Mouse (Mus musculus): ENCODE data around the gene Atp5k.
A peak's percentile ranks its signal among the peaks of the same experiment; 100 is the strongest.

Gene Atp5k

DNA sequence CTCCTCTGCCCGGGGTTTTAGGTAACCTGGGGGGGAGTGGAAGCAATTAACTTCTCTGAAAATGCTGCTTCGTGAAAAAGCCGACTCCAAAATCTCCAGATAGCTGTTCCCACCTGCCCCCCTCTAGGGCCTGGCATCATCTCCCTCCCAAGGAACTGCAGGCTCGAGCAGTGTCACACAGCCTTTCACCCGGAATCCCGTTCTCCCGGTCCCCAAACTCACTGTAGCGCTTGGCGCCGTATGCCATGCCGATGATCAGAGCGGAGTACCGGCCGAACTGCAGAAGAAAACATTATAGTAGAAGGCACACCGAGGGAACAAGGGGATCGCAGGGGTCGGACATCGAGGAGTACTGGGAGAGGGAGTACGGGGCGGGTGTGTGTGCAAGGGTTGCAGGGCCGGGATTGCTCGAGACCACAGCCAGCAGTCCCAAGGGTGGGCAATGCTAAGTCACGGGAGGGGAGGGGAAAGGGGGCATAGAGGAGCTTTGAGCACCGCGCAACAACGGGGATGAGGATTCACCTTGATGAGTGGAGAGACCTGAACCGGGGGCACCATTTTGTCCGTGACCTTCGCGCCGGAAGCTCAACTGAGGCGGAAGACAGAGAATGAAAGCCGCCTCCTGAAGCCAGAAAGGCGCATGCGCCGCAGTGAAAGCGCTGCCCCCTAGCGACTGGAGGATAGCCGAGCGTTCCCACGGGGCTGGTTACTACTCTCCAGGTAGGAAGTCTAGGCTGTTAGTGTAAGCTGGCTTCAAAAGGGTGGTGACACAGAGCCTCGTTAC lies at the start of gene Atp5k:
TSS of gene Atp5k (minus strand) at position 645 of the 784 bp plus-strand sequence.
- peak; percentile 88 for DNase-seq (ENCODE audit: low read depth, low spot score)

DNA sequence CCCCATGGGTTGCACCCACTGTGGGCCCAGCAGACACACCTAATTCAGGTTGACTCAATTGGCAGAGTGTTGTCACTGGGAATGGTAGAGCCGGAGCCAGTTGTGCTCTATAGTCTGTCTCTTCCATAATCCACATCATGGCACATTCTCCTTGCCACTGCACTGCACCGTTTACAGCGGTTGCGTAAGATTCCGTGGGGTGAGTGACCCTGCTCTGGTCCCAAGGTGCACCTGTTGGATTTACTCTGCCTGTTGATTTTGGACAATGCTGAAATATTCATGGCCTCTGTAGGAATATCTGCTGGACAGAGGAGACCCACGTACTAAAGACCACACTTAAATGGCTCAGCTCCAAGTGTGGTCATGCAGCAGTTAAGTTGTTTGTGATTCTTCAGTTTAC lies 48.8 kb upstream of the Atp5k start:
- DNase-seq (ENCODE audit: low read depth, low spot score) = no peak

DNA sequence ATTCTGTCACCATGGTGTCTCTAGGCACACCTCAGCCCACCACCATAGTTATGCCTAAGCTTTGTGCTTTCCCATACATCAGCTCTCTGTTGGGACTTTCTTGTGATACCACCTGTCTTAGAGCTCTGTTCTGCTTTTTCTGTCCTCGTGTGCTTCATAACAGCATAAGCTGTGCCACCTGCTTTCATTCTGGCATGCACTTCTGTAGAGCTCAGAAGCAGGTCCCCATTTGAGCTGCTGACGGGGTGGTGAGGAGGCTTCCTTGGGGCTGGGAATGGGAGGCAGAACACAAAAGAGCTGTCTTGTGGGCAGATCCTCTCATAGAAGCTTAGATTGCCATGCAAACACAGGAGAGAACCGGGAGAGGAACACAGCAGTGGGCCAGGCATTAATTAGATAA lies 41.7 kb upstream of the Atp5k start:
- no peak for DNase-seq (ENCODE audit: low read depth, low spot score)

DNA sequence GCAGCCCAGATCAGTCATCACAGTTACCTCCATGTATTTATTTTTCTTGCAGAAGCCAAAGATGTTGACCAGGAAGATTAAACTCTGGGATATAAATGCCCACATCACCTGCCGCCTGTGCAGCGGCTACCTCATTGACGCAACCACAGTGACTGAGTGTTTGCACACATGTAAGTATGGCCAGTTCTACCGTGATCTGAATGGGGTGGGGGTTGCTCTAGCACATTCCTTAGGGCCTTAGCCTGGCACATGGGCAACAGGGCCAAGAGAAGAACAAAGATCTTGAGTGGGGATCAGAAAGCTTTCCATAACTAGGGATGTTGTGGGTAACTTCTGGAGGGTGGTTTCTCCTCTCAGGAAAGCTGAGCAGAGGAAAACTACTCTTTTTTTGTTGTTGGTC lies 39.5 kb upstream of the Atp5k start:
- no peak for DNase-seq (ENCODE audit: low read depth, low spot score)

DNA sequence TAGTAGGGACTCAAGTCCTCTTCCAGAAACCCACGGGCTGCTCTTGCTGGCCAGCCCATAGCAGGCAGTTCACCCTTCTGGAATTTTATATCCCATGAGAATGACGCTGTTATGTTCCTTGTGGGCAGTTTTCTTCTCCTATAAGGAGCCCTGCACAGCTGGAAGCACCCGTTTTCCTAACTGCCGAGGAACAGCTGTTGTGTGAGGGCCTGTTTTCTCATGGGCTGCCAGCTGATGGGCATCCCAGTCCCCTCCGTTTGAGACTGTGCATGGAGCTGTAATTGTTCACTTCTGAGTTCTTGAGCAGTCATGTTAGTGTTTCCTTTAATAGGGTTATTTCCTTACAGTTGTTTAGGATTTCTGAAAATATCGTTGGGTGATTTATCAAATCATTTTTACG lies 35.4 kb upstream of the Atp5k start:
- no peak for DNase-seq (ENCODE audit: low read depth, low spot score)

DNA sequence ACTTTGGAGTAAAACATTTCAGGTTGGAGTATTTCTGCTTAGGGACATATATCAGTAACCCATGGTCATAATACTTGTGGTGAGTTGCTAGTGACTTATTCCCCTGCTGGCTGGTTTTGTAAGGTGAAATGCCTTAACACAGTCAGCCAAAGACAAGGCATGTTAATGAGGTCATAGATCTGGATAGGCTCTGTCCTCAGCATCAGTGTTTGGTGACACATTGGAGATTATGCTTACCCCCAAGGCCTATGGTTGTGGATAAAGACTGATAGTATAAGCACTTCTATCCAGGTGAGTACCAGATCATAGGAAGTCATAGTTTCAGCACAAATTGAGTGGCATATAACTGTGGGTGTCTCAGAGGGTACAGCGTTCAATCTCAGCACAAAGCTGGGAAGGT lies 32.4 kb upstream of the Atp5k start:
- no peak for DNase-seq (ENCODE audit: low read depth, low spot score)

DNA sequence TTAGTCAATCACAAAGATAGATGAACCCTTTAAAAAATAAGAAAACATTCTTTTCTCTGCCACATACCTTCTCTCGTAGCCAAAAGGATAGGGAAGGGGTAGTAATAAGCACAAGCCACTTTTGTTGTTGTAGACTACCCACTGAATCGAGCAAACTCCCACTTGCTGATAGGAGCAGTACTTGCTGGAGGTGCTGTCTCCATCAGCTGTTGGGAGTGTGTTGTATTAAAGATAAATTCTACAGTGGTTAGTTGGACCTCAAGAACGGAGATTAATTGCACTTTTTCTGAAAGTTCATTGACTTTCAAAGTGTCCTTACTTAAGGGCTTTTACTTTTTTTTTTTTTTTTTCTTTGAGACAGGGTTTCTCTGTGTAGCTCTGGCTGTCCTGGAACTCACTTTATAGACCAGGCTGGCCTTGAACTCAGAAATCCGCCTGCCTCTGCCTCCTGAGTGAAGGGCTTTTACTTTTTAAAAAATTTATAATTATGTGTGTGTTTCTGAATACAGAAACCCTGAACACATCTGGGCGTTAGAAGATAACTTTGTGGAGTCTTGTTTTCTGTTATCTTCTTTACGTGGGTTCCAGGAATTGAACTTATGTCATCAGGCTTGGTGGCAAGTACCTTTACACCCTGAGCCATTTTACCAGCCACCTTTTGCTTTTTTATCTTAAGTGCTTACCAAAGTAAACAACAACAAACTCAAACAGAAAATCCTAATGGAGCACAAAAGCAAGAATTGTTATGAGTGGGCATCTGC lies 31.1 kb upstream of the Atp5k start:
- no peak for DNase-seq (ENCODE audit: low read depth, low spot score)

DNA sequence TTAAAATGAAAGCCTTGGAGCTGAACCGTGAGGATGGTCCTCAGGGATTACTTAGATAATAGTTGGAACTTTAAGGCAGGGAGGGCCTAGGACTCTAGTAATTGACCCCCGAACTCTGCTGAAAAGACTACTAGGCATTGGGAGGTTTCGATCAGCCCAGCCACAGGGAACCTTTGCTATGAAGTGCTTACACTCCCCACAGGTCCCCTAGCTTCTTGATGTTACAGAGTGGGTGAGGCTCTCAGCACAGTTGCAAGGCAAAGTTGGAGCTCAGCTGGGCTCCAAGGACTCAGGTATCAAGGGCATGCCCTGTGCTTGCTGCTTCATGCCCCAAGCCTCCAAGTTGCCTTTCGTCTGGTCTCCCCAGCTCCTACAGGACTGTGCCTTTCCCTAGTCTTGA lies 28.2 kb upstream of the Atp5k start:
- no peak for DNase-seq (ENCODE audit: low read depth, low spot score)

DNA sequence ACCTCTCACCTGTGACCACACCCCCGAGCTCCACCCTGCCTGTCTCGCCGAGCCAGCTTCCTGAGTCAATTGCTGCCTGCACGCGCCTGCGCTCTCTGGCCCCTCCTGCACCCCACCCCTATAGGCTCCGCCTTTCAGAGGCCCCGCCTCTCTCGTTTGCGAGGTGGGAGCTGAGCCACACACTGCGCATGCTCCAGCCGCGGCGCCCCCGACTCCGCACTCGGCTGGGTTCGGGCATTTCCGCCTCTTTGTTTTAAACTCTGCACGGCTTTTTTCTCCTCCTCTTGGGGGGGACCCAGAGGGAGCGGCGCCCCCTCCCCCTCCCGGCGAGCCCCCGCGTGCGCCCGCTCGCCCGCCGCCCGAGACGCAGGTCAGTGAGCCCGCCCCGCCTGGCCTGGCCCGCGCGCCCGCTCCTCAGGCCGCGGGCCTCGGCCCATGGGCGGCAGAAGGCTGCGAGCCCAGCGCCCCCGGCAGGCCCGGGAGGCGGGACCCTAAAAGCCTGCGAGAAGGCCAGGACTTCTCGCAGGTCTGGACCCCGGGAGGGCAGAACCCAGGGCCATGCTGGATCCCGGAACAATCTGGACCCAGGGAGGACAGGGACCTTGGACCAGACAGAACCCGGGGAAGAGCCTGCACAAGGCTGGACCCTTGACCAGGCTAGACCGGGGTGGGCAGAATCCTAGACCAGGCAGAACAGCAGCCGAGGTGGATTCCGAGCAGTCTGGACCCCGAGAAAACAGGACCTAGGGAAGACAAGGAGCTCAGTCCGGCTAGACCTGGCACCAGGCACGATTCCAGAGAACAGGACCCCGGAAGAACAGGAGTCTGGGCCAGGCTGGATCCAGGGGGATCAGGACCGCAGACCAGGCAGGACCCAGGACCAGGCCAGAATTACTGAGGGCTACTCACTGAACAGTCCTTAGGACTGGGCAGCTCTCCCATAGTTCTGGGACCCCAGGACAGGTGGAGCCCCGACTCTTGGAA lies 27.1 kb upstream of the Atp5k start, which contains the start of gene Pcgf3:
TSS of gene Pcgf3 (plus strand) at position 151 of the 984 bp plus-strand sequence.
- DNase-seq (ENCODE audit: low read depth, low spot score) = peak; percentile 93

DNA sequence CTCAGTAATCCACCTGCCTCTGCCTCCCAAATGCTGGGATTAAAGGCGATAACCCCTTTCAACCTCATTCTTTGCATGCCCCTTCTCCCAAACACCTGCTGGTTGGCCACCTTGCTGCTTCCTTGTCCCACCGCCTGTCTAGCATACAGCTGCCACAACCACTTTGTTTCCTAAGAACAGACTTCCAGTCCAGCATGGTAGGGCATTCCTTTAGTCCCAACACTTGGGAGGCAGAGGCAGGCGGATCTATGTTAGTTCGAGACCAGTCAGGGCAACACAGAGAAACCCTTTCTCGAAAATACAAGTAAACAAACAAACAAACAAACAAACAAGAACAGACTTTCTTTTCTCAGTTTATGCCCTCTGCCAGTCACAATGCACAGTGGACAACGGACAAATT lies 26.2 kb upstream of the Atp5k start:
- no peak for DNase-seq (ENCODE audit: low read depth, low spot score)

DNA sequence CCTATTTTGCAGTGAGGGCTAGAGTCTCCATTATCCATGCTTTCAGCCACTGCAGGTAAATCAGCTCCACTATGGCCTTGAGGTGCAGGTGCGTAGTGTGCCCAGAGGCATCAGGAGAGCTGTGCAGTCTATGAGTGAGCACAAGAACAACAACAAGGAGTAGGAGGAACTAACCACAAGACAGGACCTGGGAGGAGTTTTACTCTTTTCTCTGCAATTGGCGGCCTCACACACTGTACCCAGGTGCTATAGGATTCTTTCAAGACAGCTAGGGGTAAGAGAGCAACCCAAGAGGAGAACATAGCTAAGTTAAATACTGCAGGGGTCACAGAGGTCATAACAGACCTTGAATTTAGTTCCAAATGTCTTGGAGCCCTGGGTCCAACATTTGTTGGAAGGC lies 24.5 kb upstream of the Atp5k start:
- no peak for DNase-seq (ENCODE audit: low read depth, low spot score)

DNA sequence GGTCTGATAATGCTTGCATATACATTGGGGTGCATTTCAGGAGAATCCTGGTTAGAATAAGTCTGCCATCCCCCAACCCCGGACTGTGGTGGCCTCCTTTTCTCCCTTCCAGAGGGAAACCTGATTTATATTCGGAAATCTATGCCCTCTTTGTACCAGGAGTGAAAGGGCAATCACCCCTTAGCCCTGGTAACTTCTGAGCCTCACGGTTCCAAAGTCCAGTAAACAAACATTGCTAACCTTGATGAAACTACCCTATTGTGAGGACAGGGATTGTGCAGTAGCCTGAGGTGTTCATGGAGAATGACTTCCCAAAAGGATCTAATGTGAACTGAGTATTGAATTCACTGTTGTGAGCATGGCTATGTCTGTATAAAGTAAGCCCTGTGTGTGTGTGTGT lies 19.8 kb upstream of the Atp5k start:
- DNase-seq (ENCODE audit: low read depth, low spot score) = no peak

DNA sequence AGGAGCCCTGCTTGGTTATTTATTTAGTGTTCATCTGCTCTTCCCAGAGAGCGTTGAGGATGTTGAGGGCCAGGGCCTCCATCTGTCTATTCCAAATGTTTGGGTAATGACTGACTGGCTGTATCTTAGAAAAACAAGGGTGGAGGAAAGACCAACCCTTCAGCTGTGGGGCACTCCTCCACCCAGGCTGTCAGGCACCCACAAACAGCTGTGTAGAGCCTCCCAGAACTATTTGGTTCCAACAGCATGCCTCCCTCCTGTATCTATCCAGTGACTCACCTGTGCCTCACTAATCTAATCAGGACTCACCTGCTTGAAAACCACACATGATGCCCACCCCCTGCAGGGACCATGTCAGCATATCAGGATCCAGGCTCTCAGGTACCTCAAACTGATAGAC lies 18.2 kb upstream of the Atp5k start:
- no peak for DNase-seq (ENCODE audit: low read depth, low spot score)

DNA sequence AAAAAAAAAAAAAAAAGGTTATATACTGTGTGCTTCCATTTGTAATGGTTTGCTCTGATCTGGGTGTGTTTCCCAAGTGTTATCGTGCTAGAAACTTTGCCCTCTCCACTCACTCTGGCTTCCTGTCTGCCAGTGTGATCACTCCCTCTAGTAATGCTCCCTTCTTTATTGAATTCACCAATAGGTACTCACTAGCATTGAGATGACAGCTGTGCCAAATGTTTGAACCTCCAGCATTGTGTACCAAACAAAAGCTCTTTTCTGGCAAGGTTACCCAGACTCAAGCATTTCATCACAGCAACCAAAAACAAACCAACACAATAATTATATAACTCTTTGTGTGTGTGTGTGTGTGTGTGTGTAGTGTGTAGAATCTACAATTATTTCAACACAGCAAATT lies 17.4 kb upstream of the Atp5k start:
- DNase-seq (ENCODE audit: low read depth, low spot score) = no peak

DNA sequence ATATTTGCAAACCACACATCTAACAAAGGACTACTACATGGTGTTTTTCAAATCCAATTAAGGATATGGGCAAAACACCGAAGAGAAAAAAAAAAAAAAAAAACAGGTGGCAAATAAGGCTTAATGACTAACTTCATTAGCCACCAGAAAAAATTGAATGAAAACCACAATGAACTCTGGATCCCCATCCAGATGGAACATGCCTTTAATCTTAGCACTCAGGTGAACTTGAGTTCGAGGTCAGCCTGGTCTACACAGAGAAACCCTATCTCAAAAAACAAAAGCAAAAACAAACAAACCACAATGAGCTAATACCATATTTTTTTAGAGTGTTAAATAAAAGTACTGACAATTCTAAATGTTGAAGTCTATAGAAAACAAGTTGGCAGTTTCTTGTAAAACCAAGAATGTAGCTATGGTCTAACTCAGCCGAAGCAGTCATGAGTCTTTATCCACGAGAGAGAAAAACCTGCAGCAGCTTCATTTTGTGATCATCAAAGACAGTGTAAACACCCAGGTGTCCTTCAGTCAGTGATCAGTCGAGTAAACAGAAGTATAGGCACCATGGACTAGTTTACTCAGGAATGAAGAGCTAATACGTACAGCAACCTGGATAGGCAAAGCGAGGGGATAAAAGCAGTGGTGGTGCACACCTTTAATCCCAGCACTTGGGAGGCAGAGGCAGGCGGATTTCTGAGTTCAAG lies 16.7 kb upstream of the Atp5k start:
- no peak for DNase-seq (ENCODE audit: low read depth, low spot score)

DNA sequence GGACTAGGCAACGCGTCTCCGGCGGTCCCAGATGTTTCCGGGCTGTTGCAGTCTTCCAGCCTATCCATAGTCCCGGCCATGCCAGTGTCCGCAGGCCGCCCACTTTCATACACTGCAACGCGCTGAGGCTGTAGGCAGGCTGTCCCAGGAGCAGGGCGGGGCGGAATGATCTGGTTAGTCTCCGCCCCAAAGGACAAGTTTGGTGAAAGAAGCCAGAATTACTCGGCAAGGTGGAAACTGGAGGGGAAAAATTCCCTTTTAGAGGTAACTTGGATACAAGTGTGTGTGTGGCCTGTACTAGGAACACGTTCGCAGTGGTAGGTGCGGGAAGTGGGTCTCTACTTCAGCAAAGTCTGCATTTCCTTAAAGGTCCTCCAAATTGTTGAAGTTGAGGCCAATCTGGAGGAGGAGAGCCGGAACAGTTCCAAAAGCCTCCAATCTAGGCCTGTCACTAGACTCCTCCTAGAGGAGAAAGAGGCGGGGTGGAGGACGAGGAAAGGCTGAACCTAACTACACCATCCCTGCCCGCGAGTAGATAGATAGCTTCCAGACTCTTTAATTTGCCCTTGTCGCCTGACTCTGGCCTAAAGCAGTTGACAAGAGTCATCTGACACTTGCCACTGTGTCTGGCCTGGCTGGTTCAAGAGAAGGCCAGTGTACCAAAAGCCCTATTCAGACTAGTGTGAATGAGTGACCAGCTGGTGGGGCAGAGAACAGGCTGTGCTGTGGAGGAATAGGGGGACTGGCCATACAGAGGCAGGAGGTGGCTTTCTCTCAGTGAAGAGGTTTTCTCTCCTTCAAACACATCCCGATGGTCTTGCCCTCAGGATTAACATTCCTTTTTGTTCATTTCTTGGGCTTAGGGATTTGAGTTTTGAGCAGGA lies 14.8 kb upstream of the Atp5k start, which contains the start of gene Mfsd7a:
TSS of gene Mfsd7a (minus strand) at position 107 of the 884 bp plus-strand sequence.
- peak; percentile 44 for DNase-seq (ENCODE audit: low read depth, low spot score)

DNA sequence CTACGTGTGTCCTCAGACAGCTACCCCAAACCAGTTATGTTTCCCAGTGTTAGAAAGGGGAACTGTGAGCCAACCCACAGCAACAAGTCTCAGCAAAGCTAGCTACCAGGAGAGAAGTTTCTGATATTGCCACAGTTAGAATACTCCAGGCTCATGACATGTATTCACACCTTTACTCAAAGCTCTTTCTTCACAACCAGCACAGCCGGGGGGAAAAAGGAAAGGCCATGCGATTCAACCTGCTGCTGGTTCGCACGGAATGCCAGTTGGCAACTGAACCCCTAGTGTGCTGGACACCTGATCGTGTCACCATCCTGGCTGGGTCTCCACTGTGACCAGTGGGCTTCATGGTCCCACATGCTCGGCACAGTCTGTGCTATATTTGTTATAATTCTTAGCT lies 13.6 kb upstream of the Atp5k start:
- no peak for DNase-seq (ENCODE audit: low read depth, low spot score)

DNA sequence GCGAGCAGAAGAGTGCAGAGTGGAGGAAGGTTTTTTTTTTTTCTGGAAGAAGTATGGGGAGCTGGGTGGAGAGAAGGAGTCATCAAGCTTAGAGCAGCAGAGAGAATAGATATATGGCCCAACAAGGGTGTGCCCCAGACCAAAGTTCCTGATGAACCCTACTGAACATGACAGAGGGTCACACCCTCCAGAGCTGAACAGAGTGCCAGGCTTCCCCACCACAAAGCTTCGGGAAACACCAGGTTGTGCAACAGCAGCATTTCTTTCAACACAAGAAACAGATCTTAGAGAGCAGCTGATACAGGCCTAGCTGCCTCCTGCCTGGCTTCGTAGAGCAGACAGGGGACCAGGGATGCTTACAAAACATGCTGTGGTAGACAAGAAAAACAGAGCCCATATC lies 12.7 kb upstream of the Atp5k start:
- DNase-seq (ENCODE audit: low read depth, low spot score) = no peak

DNA sequence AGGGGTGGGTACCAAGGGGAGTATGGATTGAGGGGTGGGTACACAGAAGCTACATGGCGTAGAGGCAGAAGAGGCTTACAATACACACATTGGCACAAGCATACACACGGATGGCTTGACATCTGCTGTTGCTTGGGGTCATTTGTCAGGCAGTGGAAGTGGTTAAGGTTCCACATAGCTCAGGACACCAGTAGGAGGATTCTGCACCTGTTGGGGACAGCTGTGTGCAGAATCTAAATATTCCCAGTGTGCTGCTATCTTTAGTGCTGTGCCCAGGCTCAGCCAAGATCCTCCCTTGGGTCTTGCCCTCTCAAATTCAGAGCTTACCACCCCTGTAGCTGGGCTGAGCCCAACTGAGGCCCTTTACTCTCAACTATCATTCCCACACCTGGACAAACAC lies 1.9 kb upstream of the Atp5k start:
- no peak for DNase-seq (ENCODE audit: low read depth, low spot score)

DNA sequence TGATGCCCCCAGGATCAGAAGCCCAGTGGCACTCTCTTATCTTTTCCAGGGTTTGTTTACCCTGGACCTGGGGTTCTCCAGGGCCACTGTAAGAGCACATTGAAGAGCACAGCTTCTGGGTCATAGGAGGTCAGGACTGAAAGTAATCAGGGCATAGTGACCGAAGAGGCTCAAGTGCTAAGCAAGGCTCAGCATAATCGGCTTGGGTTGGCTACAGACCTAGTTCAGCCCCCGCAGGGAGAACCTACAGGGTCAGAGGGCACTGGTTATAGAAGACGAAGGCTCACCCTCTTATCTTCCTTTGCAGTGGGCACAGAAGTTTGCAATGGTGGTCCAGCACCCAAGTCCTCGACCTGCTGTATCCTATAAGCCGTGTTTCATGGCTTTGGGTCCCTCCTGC lies 3.1 kb downstream of the Atp5k start:
- DNase-seq (ENCODE audit: low read depth, low spot score) = no peak

Data from embryo, embryonic 11.5 days (tissue).